In genomic region chr6:14700030-14700429, GRCm38 (mm10) we compare ENCODE assay signal across 13 mouse cellular contexts. TPM values are rescaled to one million over a fixed set of nuclear protein-coding genes. Genes with fewer than 3 reads are reported as not detected.
"Had no signal": no experiment of that assay in that cellular context is flagged by ENCODE, and none has a peak within 500 bp of the region (broad histone marks: within the 10 kb centered on the region; RNA-seq: fewer than 3 reads in every experiment).

No protein-coding gene starts in this region.

- H3K4me2 ChIP-seq: intestine, embryonic 15.5 days; limb, embryonic 12.5 days; liver, embryonic 13.5 days; midbrain, embryonic 11.5 days; midbrain, embryonic 15.5 days; neural tube, embryonic 12.5 days had no signal

- ATAC-seq: intestine, embryonic 15.5 days; liver, postnatal 0 days; midbrain, embryonic 15.5 days had no signal

- H3K4me1 ChIP-seq: intestine, embryonic 15.5 days; limb, embryonic 12.5 days; liver, embryonic 13.5 days; midbrain, embryonic 15.5 days; neural tube, embryonic 12.5 days had no signal

- H3K36me3 ChIP-seq: intestine, embryonic 15.5 days; limb, embryonic 12.5 days; liver, embryonic 13.5 days; midbrain, embryonic 15.5 days; neural tube, embryonic 12.5 days had no signal

- H3K27ac ChIP-seq: intestine, embryonic 15.5 days; layer of hippocampus, adult 2 months; limb, embryonic 12.5 days; liver, embryonic 13.5 days; midbrain, embryonic 15.5 days; neural tube, embryonic 12.5 days had no signal

- H3K27me3 ChIP-seq: intestine, embryonic 15.5 days; limb, embryonic 12.5 days; liver, embryonic 13.5 days; midbrain, embryonic 15.5 days; neural tube, embryonic 12.5 days had no signal

- H3K9me3 ChIP-seq: intestine, embryonic 15.5 days; limb, embryonic 12.5 days; liver, embryonic 13.5 days; midbrain, embryonic 15.5 days; neural tube, embryonic 12.5 days had no signal

- DNase-seq: kidney, adult 2 months; liver; liver, embryonic 13.5 days; liver, postnatal 0 days; spleen, adult 18-20 months; thymus, adult 18-20 months; thymus, postnatal 14 days had no signal

- H3K4me3 ChIP-seq: intestine, embryonic 15.5 days; layer of hippocampus, adult 2 months; limb, embryonic 12.5 days; liver, embryonic 13.5 days; midbrain, embryonic 15.5 days; neural tube, embryonic 12.5 days had no signal

- H3K9ac ChIP-seq: intestine, embryonic 15.5 days; limb, embryonic 12.5 days; liver, embryonic 13.5 days; liver, postnatal 0 days; midbrain, embryonic 15.5 days; neural tube, embryonic 12.5 days had no signal

RNA-seq across cellular contexts. Expression of gene Ppp1r3a, which starts 55.0 kb away (rescaled TPM):
- polyA plus RNA-seq: liver, embryonic 13.5 days; midbrain, embryonic 11.5 days had no signal
